ENCODE assay signal across 9 mouse cellular contexts in the genomic region with DNA sequence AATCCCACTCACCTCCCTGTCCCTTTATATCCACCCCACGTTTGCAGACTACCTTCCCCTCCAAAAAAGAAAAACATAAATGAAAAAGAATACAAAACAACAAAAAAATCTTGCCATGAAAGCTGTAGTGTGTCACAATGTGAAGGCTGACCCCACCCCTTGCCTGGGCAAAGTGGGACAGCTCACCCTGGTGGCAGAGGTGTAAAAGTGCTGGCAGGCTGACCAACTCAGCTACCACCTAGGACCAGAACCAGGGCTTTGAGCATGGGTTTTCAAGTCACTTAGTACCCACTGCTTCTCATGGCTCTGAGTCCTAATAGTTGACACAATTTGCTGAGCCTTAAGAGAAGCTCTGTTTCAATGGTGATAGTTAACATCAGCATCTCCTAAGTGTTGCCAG.
DNase-seq lines count a peak whose midpoint lies in the region; ATAC-seq lines count a peak whose summit lies in the region.
"Had no signal": no experiment of that assay in that cellular context is flagged by ENCODE, and none has a peak within 500 bp of the region (broad histone marks: within the 10 kb centered on the region; RNA-seq: fewer than 3 reads in every experiment).

No protein-coding gene starts in this region.

- ATAC-seq in neural tube, embryonic 11.5 days (ENCODE audit: insufficient read depth, low FRiP score, low TSS enrichment) = no peak
- no peak for ATAC-seq in megakaryocyte progenitor cell, adult 5-6 weeks (replicated peaks; ENCODE audit: poor library complexity)

- no peaks in the 10 kb centered on the region for H3K27me3 ChIP-seq in heart, embryonic 10.5 days (ENCODE audit: insufficient read depth, poor library complexity, severe bottlenecking)
- H3K27me3 ChIP-seq in neural tube, embryonic 11.5 days (ENCODE audit: control insufficient read depth, insufficient read depth, low read length) = no peaks in the 10 kb centered on the region
- H3K27me3 ChIP-seq: lung, embryonic 15.5 days had no signal

- WGBS in heart, embryonic 10.5 days = 58% methylated on average over 1 of the region's 1 CpGs
- WGBS in neural tube, embryonic 11.5 days = 71% methylated on average over 1 of the region's 1 CpGs

- H3K36me3 ChIP-seq in heart, embryonic 10.5 days = no peaks in the 10 kb centered on the region
- H3K36me3 ChIP-seq in neural tube, embryonic 11.5 days (ENCODE audit: control insufficient read depth, insufficient read depth, low read length) = no peaks in the 10 kb centered on the region
- H3K36me3 ChIP-seq: lung, embryonic 15.5 days had no signal

- DNase-seq in heart, embryonic 10.5 days (ENCODE audit: low spot score) = peak; percentile 72
- DNase-seq in heart, adult 9 months (ENCODE audit: low spot score in 2 of 2) = no peak
- DNase-seq in neural tube, embryonic 11.5 days (ENCODE audit: low spot score) = peak; percentile 14
- DNase-seq in neural tube, embryonic 10.5 days (ENCODE audit: extremely low spot score, low spot score) = no peak
- peak; percentile 17 for DNase-seq in embryo, embryonic 10.5 days (ENCODE audit: low spot score)
- DNase-seq in lung, postnatal 36 days = peak; percentile 0
- DNase-seq in cerebellum, adult 18-20 months = no peak

- no peak overlapping the region for H3K4me2 ChIP-seq in neural tube, embryonic 11.5 days (ENCODE audit: low read depth)
- H3K4me2 ChIP-seq: lung, embryonic 15.5 days had no signal

- no peak overlapping the region for H3K27ac ChIP-seq in heart, embryonic 10.5 days
- H3K27ac ChIP-seq in neural tube, embryonic 11.5 days (ENCODE audit: low read depth, low read length) = no peak overlapping the region
- H3K27ac ChIP-seq: lung, embryonic 15.5 days had no signal

- no peaks in the 10 kb centered on the region for H3K9me3 ChIP-seq in heart, embryonic 10.5 days
- H3K9me3 ChIP-seq in neural tube, embryonic 11.5 days (ENCODE audit: control insufficient read depth, low read length) = no peaks in the 10 kb centered on the region
- H3K9me3 ChIP-seq: lung, embryonic 15.5 days had no signal

- H3K4me3 ChIP-seq in heart, embryonic 10.5 days = no peak overlapping the region
- no peak overlapping the region for H3K4me3 ChIP-seq in neural tube, embryonic 11.5 days (ENCODE audit: low read depth, low read length)
- H3K4me3 ChIP-seq: lung, embryonic 15.5 days had no signal

- no peak overlapping the region for H3K9ac ChIP-seq in neural tube, embryonic 11.5 days (ENCODE audit: low read length)
- H3K9ac ChIP-seq: lung, embryonic 15.5 days had no signal

- H3K4me1 ChIP-seq in heart, embryonic 10.5 days = no peaks in the 10 kb centered on the region
- no peaks in the 10 kb centered on the region for H3K4me1 ChIP-seq in neural tube, embryonic 11.5 days (ENCODE audit: control insufficient read depth, insufficient read depth, low read length)
- H3K4me1 ChIP-seq: lung, embryonic 15.5 days had no signal

Comparison
In these comparisons a context has a peak if more than half of its experiments do, and no peak if none do; other contexts are left out.
1. DNase-seq: peak in heart, embryonic 10.5 days (single experiment), neural tube, embryonic 11.5 days (single experiment), embryo, embryonic 10.5 days (single experiment) and lung, postnatal 36 days (single experiment); none in heart, adult 9 months (0 of 2), neural tube, embryonic 10.5 days (single experiment) and cerebellum, adult 18-20 months (0 of 2).